Mouse (Mus musculus) kidney, embryonic 15.5 days (tissue): ENCODE measurements at regions not wholly inside any gene's neighbourhood (a gene's known extent, or its start where the extent isn't known, plus 50 kb on each side); places are given as distances from the start of the nearest gene placed in this dataset.

ENCODE experiments used
- ATAC-seq: fragments of 200-750 bp; cut with Nextera tagmentation; replicated peaks from 2 replicates; pipeline ENCODE4 v1.8.0; 2017; ENCODE audit warnings: moderate TSS enrichment; ENCODE audit not compliant: low FRiP score
- H3K27ac ChIP-seq: fragments of 300-500 bp; sonication (generic); 2 replicates; pipeline ENCODE4 v1.5.1; 2015; ENCODE audit warnings: mild to moderate bottlenecking, inconsistent platforms
- H3K27me3 ChIP-seq: fragments of 300-500 bp; sonication (generic); 2 replicates; pipeline ENCODE4 v1.6.1; 2015; ENCODE audit warnings: inconsistent platforms
- H3K36me3 ChIP-seq: fragments of 300-500 bp; sonication (generic); 2 replicates; pipeline ENCODE4 v1.6.1; 2015; ENCODE audit warnings: inconsistent platforms
- H3K4me1 ChIP-seq: fragments of 300-500 bp; sonication (generic); 2 replicates; pipeline ENCODE4 v1.6.1; 2015; ENCODE audit warnings: inconsistent platforms
- H3K4me2 ChIP-seq: fragments of 300-500 bp; sonication (generic); 2 replicates; pipeline ENCODE4 v1.6.1; 2015; ENCODE audit warnings: moderate library complexity, mild to moderate bottlenecking, inconsistent platforms
- H3K4me3 ChIP-seq: fragments of 300-500 bp; sonication (generic); replicated peaks from 2 replicates; pipeline ENCODE4 v1.5.1; 2015; ENCODE audit warnings: mild to moderate bottlenecking, inconsistent platforms
- H3K9ac ChIP-seq: fragments of 300-500 bp; sonication (generic); 2 replicates; pipeline ENCODE4 v1.6.1; 2015; ENCODE audit warnings: mild to moderate bottlenecking, inconsistent platforms
- H3K9me3 ChIP-seq: fragments of 300-500 bp; sonication (generic); replicated peaks from 2 replicates; pipeline ENCODE4 v1.6.1; 2016; ENCODE audit warnings: inconsistent platforms
- WGBS: fragments of 180-500 bp; shearing (Covaris S2); methylation state at CpG from one replicate; pipeline ENCODE4 v1.1.7; 2015; ENCODE audit warnings: mixed read lengths; 5-methylcytosine and 5-hydroxymethylcytosine counted together

- H3K4me3 ChIP-seq = no peak overlapping the region
- no peaks in the 10 kb centered on the region for H3K36me3 ChIP-seq
- no peak for ATAC-seq
- H3K27ac ChIP-seq = no peak overlapping the region
- H3K27me3 ChIP-seq = no peaks in the 10 kb centered on the region
- no peak overlapping the region for H3K4me2 ChIP-seq
- WGBS = 26% methylated on average over 1 of the region's 1 CpGs
- H3K9ac ChIP-seq = no peak overlapping the region
- no peaks in the 10 kb centered on the region for H3K9me3 ChIP-seq
- H3K4me1 ChIP-seq = no peaks in the 10 kb centered on the region
Observed at GRCm38 (mm10) chr13:84625527-84625926, 403.4 kb downstream of the Tmem161b start.

- Histone ChIP-seq H3K4me3 (no peak overlapping the region), H3K27ac (no peak overlapping the region), H3K36me3 (no peaks in the 10 kb centered on the region), H3K4me1 (no peaks in the 10 kb centered on the region), H3K9ac (no peak overlapping the region), H3K4me2 (no peak overlapping the region), H3K9me3 (no peaks in the 10 kb centered on the region), H3K27me3 (no peaks in the 10 kb centered on the region)
- 64% methylated on average over 2 of the region's 2 CpGs for WGBS
- ATAC-seq = no peak
Observed at GRCm38 (mm10) chr13:84625927-84626326, 403.8 kb downstream of the Tmem161b start.

GRCm38 (mm10) chr13:84626397-84626796, 404.3 kb downstream of the Tmem161b start:
- H3K9me3 ChIP-seq = no peaks in the 10 kb centered on the region
- no peak overlapping the region for H3K4me2 ChIP-seq
- ATAC-seq = no peak
- no peak overlapping the region for H3K27ac ChIP-seq
- no peaks in the 10 kb centered on the region for H3K27me3 ChIP-seq
- no peak overlapping the region for H3K4me3 ChIP-seq
- H3K36me3 ChIP-seq = no peaks in the 10 kb centered on the region
- no peaks in the 10 kb centered on the region for H3K4me1 ChIP-seq
- no peak overlapping the region for H3K9ac ChIP-seq
- WGBS = 73% methylated on average over 1 of the region's 1 CpGs

- Histone ChIP-seq H3K27ac (no peak overlapping the region), H3K4me1 (no peaks in the 10 kb centered on the region), H3K4me3 (no peak overlapping the region), H3K4me2 (no peak overlapping the region), H3K36me3 (no peaks in the 10 kb centered on the region), H3K9me3 (no peaks in the 10 kb centered on the region), H3K9ac (no peak overlapping the region), H3K27me3 (no peaks in the 10 kb centered on the region)
- ATAC-seq = no peak
- 81% methylated on average over 2 of the region's 2 CpGs for WGBS
Observed at GRCm38 (mm10) chr13:84630686-84631085, 408.6 kb downstream of the Tmem161b start.

- Histone ChIP-seq H3K9ac (no peak overlapping the region), H3K27ac (no peak overlapping the region), H3K27me3 (no peaks in the 10 kb centered on the region), H3K4me3 (no peak overlapping the region), H3K36me3 (no peaks in the 10 kb centered on the region), H3K4me2 (no peak overlapping the region), H3K4me1 (no peaks in the 10 kb centered on the region), H3K9me3 (no peaks in the 10 kb centered on the region)
- ATAC-seq = no peak
- WGBS = 86% methylated on average over 5 of the region's 5 CpGs
Observed at GRCm38 (mm10) chr13:84632493-84632892, 410.4 kb downstream of the Tmem161b start.

GRCm38 (mm10) chr13:84636831-84637230, 414.7 kb downstream of the Tmem161b start:
- H3K27ac ChIP-seq = no peak overlapping the region
- no peak for ATAC-seq
- no peak overlapping the region for H3K9ac ChIP-seq
- no peaks in the 10 kb centered on the region for H3K27me3 ChIP-seq
- no peak overlapping the region for H3K4me3 ChIP-seq
- H3K9me3 ChIP-seq = no peaks in the 10 kb centered on the region
- no peaks in the 10 kb centered on the region for H3K4me1 ChIP-seq
- no peaks in the 10 kb centered on the region for H3K36me3 ChIP-seq
- H3K4me2 ChIP-seq = no peak overlapping the region

GRCm38 (mm10) chr13:84637606-84638005, 415.5 kb downstream of the Tmem161b start:
- no peaks in the 10 kb centered on the region for H3K27me3 ChIP-seq
- no peak for ATAC-seq
- no peaks in the 10 kb centered on the region for H3K36me3 ChIP-seq
- 85% methylated on average over 1 of the region's 1 CpGs for WGBS
- H3K9ac ChIP-seq = no peak overlapping the region
- no peaks in the 10 kb centered on the region for H3K4me1 ChIP-seq
- H3K9me3 ChIP-seq = no peaks in the 10 kb centered on the region
- H3K4me3 ChIP-seq = no peak overlapping the region
- H3K4me2 ChIP-seq = no peak overlapping the region
- H3K27ac ChIP-seq = no peak overlapping the region

GRCm38 (mm10) chr13:84638401-84638934, 416.4 kb downstream of the Tmem161b start:
- no peaks in the 10 kb centered on the region for H3K36me3 ChIP-seq
- 75% methylated on average over 4 of the region's 4 CpGs for WGBS

GRCm38 (mm10) chr13:84639087-84640022, 417.3 kb downstream of the Tmem161b start:
- Histone ChIP-seq H3K27ac (no peak overlapping the region), H3K9ac (no peak overlapping the region), H3K36me3 (no peaks in the 10 kb centered on the region), H3K4me3 (no peak overlapping the region), H3K27me3 (no peaks in the 10 kb centered on the region), H3K4me1 (no peaks in the 10 kb centered on the region), H3K4me2 (no peak overlapping the region), H3K9me3 (no peaks in the 10 kb centered on the region)
- 63% methylated on average over 6 of the region's 6 CpGs for WGBS
- ATAC-seq = no peak

More at GRCm38 (mm10) chr13:84638401-84638934, 416.4 kb downstream of the Tmem161b start:
- no peaks in the 10 kb centered on the region for H3K9me3 ChIP-seq
- H3K9ac ChIP-seq = no peak overlapping the region
- no peak overlapping the region for H3K27ac ChIP-seq
- H3K4me3 ChIP-seq = no peak overlapping the region
- H3K27me3 ChIP-seq = no peaks in the 10 kb centered on the region
- ATAC-seq = no peak
- no peak overlapping the region for H3K4me2 ChIP-seq
- no peaks in the 10 kb centered on the region for H3K4me1 ChIP-seq

GRCm38 (mm10) chr13:84644024-84644423, 421.9 kb downstream of the Tmem161b start:
- Histone ChIP-seq H3K4me1 (no peaks in the 10 kb centered on the region), H3K9me3 (no peaks in the 10 kb centered on the region), H3K9ac (no peak overlapping the region), H3K4me2 (no peak overlapping the region), H3K27ac (no peak overlapping the region), H3K27me3 (no peaks in the 10 kb centered on the region), H3K4me3 (no peak overlapping the region), H3K36me3 (no peaks in the 10 kb centered on the region)
- no peak for ATAC-seq
- WGBS = 91% methylated on average over 4 of the region's 4 CpGs

GRCm38 (mm10) chr13:84646899-84647298, 424.8 kb downstream of the Tmem161b start:
- H3K27me3 ChIP-seq = no peaks in the 10 kb centered on the region

GRCm38 (mm10) chr13:84648056-84648455, 426.0 kb downstream of the Tmem161b start:
- H3K36me3 ChIP-seq = no peaks in the 10 kb centered on the region
- no peak overlapping the region for H3K27ac ChIP-seq
- H3K4me2 ChIP-seq = no peak overlapping the region
- H3K4me1 ChIP-seq = no peaks in the 10 kb centered on the region
- H3K4me3 ChIP-seq = no peak overlapping the region
- no peaks in the 10 kb centered on the region for H3K9me3 ChIP-seq
- no peak for ATAC-seq
- no peak overlapping the region for H3K9ac ChIP-seq
- no peaks in the 10 kb centered on the region for H3K27me3 ChIP-seq
- 36% methylated on average over 1 of the region's 1 CpGs for WGBS

More at GRCm38 (mm10) chr13:84646899-84647298, 424.8 kb downstream of the Tmem161b start:
- Histone ChIP-seq H3K27ac (no peak overlapping the region), H3K4me3 (no peak overlapping the region), H3K9ac (no peak overlapping the region), H3K9me3 (no peaks in the 10 kb centered on the region), H3K36me3 (no peaks in the 10 kb centered on the region), H3K4me2 (no peak overlapping the region), H3K4me1 (no peaks in the 10 kb centered on the region)
- 76% methylated on average over 1 of the region's 1 CpGs for WGBS
- no peak for ATAC-seq
